Mouse (Mus musculus): Measurements from ENCODE around the gene Cacna1f.
A peak's percentile ranks its signal among the peaks of the same experiment; 100 is the strongest.

Cacna1f gene

GRCm38 (mm10) chrX:7674284-7675000 lies 67.6 kb downstream of the Cacna1f start:
- no peak for DNase-seq (ENCODE audit: low read depth, low spot score)

GRCm38 (mm10) chrX:7675001-7675380 lies 68.1 kb downstream of the Cacna1f start:
- DNase-seq (ENCODE audit: low read depth, low spot score), result no peak

- DNase-seq (ENCODE audit: low read depth, low spot score), result no peak
These were observed 72.1 kb downstream of the Cacna1f start for GRCm38 (mm10) chrX:7678986-7679385.

GRCm38 (mm10) chrX:7679405-7680056 lies 72.6 kb downstream of the Cacna1f start:
- peak; percentile 52 for DNase-seq (ENCODE audit: low read depth, low spot score)

- no peak for DNase-seq (ENCODE audit: low read depth, low spot score)
These were observed 73.2 kb downstream of the Cacna1f start for GRCm38 (mm10) chrX:7680057-7680412.

GRCm38 (mm10) chrX:7680864-7681263 lies 74.0 kb downstream of the Cacna1f start, which contains the start of gene Magix:
TSS of gene Magix (minus strand) at chrX:7681251.
- DNase-seq (ENCODE audit: low read depth, low spot score), result no peak

All from retina, adult 2 months (tissue).